Comparison of ENCODE assay signal across 8 mouse cellular contexts in genomic region chr16:38558221-38558748, GRCm38 (mm10). TPM values are rescaled to one million over a fixed set of nuclear protein-coding genes. Genes with fewer than 3 reads are reported as not detected.
DNase-seq lines count a peak whose midpoint lies in the region; ATAC-seq lines count a peak whose summit lies in the region.

Tmem39a (plus strand) TSS chr16:38558698.

- H3K27me3 ChIP-seq in neural tube, embryonic 11.5 days (ENCODE audit: control insufficient read depth, insufficient read depth, low read length) = no peaks in the 10 kb centered on the region
- H3K27me3 ChIP-seq in embryonic facial prominence, embryonic 13.5 days = peaks cover 41% of the 10 kb centered on the region
- peaks cover 3% of the 10 kb centered on the region; the same call in 1 of the 2 replicates for H3K27me3 ChIP-seq in heart, embryonic 14.5 days (ENCODE audit: control insufficient read depth, insufficient read depth, low read length)
- peaks cover 52% of the 10 kb centered on the region for H3K27me3 ChIP-seq in neural tube, embryonic 13.5 days

- H3K36me3 ChIP-seq in neural tube, embryonic 11.5 days (ENCODE audit: control insufficient read depth, insufficient read depth, low read length) = no peaks in the 10 kb centered on the region
- no peaks in the 10 kb centered on the region for H3K36me3 ChIP-seq in embryonic facial prominence, embryonic 13.5 days
- no peaks in the 10 kb centered on the region for H3K36me3 ChIP-seq in heart, embryonic 14.5 days (ENCODE audit: control insufficient read depth, insufficient read depth, low read length)
- H3K36me3 ChIP-seq in neural tube, embryonic 13.5 days = no peaks in the 10 kb centered on the region

- no peak for DNase-seq in neural tube, embryonic 11.5 days (ENCODE audit: low spot score)
- DNase-seq in neural tube, embryonic 10.5 days (ENCODE audit: extremely low spot score, low spot score) = no peak
- no peak for DNase-seq in left cerebral cortex, postnatal 25 days (ENCODE audit: low spot score in 2 of 2)
- DNase-seq in frontal cortex, postnatal 14 days (ENCODE audit: low spot score in 2 of 2) = no peak
- DNase-seq in spleen, adult 18-20 months = no peak

- intact Hi-C loops in left cerebral cortex, postnatal 25 days (cut with DNase I) = no loop called here

- ATAC-seq in neural tube, embryonic 11.5 days (ENCODE audit: insufficient read depth, low FRiP score, low TSS enrichment) = no peak
- ATAC-seq in embryonic facial prominence, embryonic 13.5 days (ENCODE audit: insufficient number of reproducible peaks, insufficient read depth, low FRiP score, low TSS enrichment, low read depth) = no peak
- ATAC-seq in heart, embryonic 14.5 days (ENCODE audit: insufficient number of reproducible peaks, insufficient read depth, low FRiP score, low read depth) = no peak
- ATAC-seq in neural tube, embryonic 13.5 days (ENCODE audit: low read depth) = no peak

- no peak within 1 kb of the TSS for H3K9ac ChIP-seq in neural tube, embryonic 11.5 days (ENCODE audit: low read length)
- H3K9ac ChIP-seq in embryonic facial prominence, embryonic 13.5 days = 0 out of 2 replicates have a peak within 1 kb of the TSS, but pooled peaks have one; percentile 21
- no peak within 1 kb of the TSS for H3K9ac ChIP-seq in heart, embryonic 14.5 days (ENCODE audit: low read length)
- H3K9ac ChIP-seq in neural tube, embryonic 13.5 days = no peak within 1 kb of the TSS

- H3K9me3 ChIP-seq in neural tube, embryonic 11.5 days (ENCODE audit: control insufficient read depth, low read length) = no peaks in the 10 kb centered on the region
- H3K9me3 ChIP-seq in embryonic facial prominence, embryonic 13.5 days = no peaks in the 10 kb centered on the region
- no peaks in the 10 kb centered on the region for H3K9me3 ChIP-seq in heart, embryonic 14.5 days (ENCODE audit: control insufficient read depth, low read length)
- H3K9me3 ChIP-seq in neural tube, embryonic 13.5 days = no peaks in the 10 kb centered on the region

- H3K4me3 ChIP-seq in neural tube, embryonic 11.5 days (ENCODE audit: low read depth, low read length) = no peak within 1 kb of the TSS
- no peak within 1 kb of the TSS for H3K4me3 ChIP-seq in embryonic facial prominence, embryonic 13.5 days
- no peak within 1 kb of the TSS for H3K4me3 ChIP-seq in heart, embryonic 14.5 days (ENCODE audit: control insufficient read depth in 1 of 2, insufficient read depth in 1 of 2, low read depth in 1 of 2, low read length in 2 of 2)
- H3K4me3 ChIP-seq in neural tube, embryonic 13.5 days = no peak within 1 kb of the TSS

- H3K27ac ChIP-seq in neural tube, embryonic 11.5 days (ENCODE audit: low read depth, low read length) = no peak within 1 kb of the TSS
- no peak within 1 kb of the TSS for H3K27ac ChIP-seq in embryonic facial prominence, embryonic 13.5 days
- H3K27ac ChIP-seq in heart, embryonic 14.5 days (replicated peaks in 1 of 2; ENCODE audit: control insufficient read depth in 1 of 2, insufficient read depth in 1 of 2, low read depth in 2 of 2, low read length in 2 of 2) = no peak within 1 kb of the TSS
- H3K27ac ChIP-seq in neural tube, embryonic 13.5 days (replicated peaks) = no peak within 1 kb of the TSS

- no peaks in the 10 kb centered on the region for H3K4me1 ChIP-seq in neural tube, embryonic 11.5 days (ENCODE audit: control insufficient read depth, insufficient read depth, low read length)
- no peaks in the 10 kb centered on the region for H3K4me1 ChIP-seq in embryonic facial prominence, embryonic 13.5 days
- H3K4me1 ChIP-seq in heart, embryonic 14.5 days (ENCODE audit: control insufficient read depth in 2 of 2, insufficient read depth in 2 of 2, low read length in 2 of 2) = peaks cover 0 to under 1% of the 10 kb centered on the region in 2 experiments; a peak in 1 of 4 replicates
- peaks cover 1% of the 10 kb centered on the region for H3K4me1 ChIP-seq in neural tube, embryonic 13.5 days (replicated peaks)

- no peak within 1 kb of the TSS for H3K4me2 ChIP-seq in neural tube, embryonic 11.5 days (ENCODE audit: low read depth)
- no peak within 1 kb of the TSS for H3K4me2 ChIP-seq in embryonic facial prominence, embryonic 13.5 days
- no peak within 1 kb of the TSS for H3K4me2 ChIP-seq in heart, embryonic 14.5 days (ENCODE audit: low read length)
- no peak within 1 kb of the TSS for H3K4me2 ChIP-seq in neural tube, embryonic 13.5 days

- 78% methylated on average over 3 of the region's 3 CpGs for WGBS in neural tube, embryonic 11.5 days
- 75% methylated on average over 3 of the region's 3 CpGs for WGBS in embryonic facial prominence, embryonic 13.5 days
- WGBS in heart, embryonic 14.5 days = 68% methylated on average over 3 of the region's 3 CpGs
- WGBS in neural tube, embryonic 13.5 days = 88% methylated on average over 3 of the region's 3 CpGs

RNA-seq across cellular contexts. Expression of gene Tmem39a, which starts in this region (rescaled TPM):
- 94.3 and 96.1 TPM in 2 replicates for polyA plus RNA-seq in neural tube, embryonic 11.5 days (2014; fragmentation: Nextera tagmentation; extraction: Ambion mirVana)
- polyA plus RNA-seq in embryonic facial prominence, embryonic 13.5 days (2015; fragmentation: Nextera tagmentation; extraction: Ambion mirVana) = 126 and 139 TPM in 2 replicates
- polyA plus RNA-seq in heart, embryonic 14.5 days (2014; fragmentation: Nextera tagmentation; extraction: Ambion mirVana) = 52.7 and 63.8 TPM in 2 replicates
- total RNA-seq in left cerebral cortex, postnatal 25 days (2021) = 10 to 100 TPM; 18.7 to 23.5 TPM
- polyA plus RNA-seq in neural tube, embryonic 13.5 days (2015; fragmentation: Nextera tagmentation; extraction: Ambion mirVana) = 43.9 and 57.8 TPM in 2 replicates
